Comparison of ENCODE assay signal across 9 mouse cellular contexts in the genomic region with DNA sequence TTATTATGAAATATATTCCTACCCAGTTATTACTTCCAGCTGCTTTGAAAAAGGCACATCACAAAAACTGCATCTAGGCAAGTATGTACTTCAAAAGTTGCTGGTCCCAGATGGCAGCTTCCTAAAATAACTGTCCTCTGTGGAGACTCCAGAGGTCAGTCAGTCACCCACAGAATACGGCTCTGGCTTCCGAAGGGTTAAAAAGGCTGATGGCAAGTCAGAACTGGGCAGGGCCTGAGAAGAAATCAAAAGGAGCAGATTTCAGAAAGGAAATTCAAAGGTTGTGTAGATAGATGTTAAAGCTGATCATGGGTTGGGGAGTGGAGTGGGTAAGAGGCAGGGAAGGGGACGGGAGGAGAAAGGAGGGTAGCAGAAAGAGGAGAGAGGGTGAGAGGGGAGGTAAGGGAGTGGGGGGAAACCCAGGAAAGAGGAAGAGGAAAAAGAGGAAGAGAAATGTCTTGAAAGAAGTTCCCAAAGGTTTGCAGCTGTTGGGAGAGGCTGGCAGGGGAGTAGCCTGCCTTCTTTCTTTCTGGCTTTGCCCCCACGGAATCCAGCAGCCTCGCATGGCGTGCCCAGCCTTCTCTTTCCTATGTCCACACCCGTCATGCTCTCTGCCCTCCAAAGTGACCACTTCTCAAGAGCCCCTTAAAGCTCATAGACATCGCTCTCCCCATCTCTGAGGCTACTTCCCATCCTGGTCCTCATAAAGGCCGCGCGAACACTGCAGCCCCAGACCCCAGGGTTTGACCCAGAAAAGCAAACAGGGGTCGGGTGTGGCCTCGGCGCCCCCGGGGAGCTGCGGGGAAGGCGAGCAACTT. TPM values are rescaled to one million over a fixed set of nuclear protein-coding genes. Genes with fewer than 3 reads are reported as not detected.
DNase-seq lines count a peak whose midpoint lies in the region; ATAC-seq lines count a peak whose summit lies in the region.
"Had no signal": no experiment of that assay in that cellular context is flagged by ENCODE, and none has a peak within 500 bp of the region (broad histone marks: within the 10 kb centered on the region; RNA-seq: fewer than 3 reads in every experiment).

No protein-coding gene starts in this region.

- H3K4me2 ChIP-seq in heart, embryonic 11.5 days, result peak overlapping the region; percentile 88
- H3K4me2 ChIP-seq in hindbrain, embryonic 11.5 days (replicated peaks; ENCODE audit: low read depth, low read length), result peak overlapping the region; percentile 68
- peak overlapping the region; percentile 83 for H3K4me2 ChIP-seq in midbrain, embryonic 11.5 days

- intact Hi-C loops in heart, postnatal 25 days (cut with DNase I), result loop anchor here (5.0 kb wide), 3 partner anchors 121 to 206 kb away; no protein-coding TSS in a partner anchor

- peaks cover 34% of the 10 kb centered on the region for H3K4me1 ChIP-seq in heart, embryonic 11.5 days (ENCODE audit: control insufficient read depth, insufficient read depth, low read length)
- no peaks in the 10 kb centered on the region for H3K4me1 ChIP-seq in brown adipose tissue, adult 24 weeks (ENCODE audit: control insufficient read depth, insufficient read depth, insufficient read length, low read length)
- 0 out of 2 replicates have a peak, but pooled peaks cover 2% of the 10 kb centered on the region for H3K4me1 ChIP-seq in hindbrain, embryonic 11.5 days (replicated peaks; ENCODE audit: control insufficient read depth, insufficient read depth, low read length)
- H3K4me1 ChIP-seq in midbrain, embryonic 11.5 days (ENCODE audit: control insufficient read depth, insufficient read depth, low read length), result peaks cover 9% of the 10 kb centered on the region

- no peaks in the 10 kb centered on the region for H3K27me3 ChIP-seq in heart, embryonic 11.5 days (ENCODE audit: control insufficient read depth, insufficient read depth, low read length)
- no peaks in the 10 kb centered on the region; the same call in 1 of the 2 replicates for H3K27me3 ChIP-seq in hindbrain, embryonic 11.5 days (ENCODE audit: control insufficient read depth, insufficient read depth, low read length)
- H3K27me3 ChIP-seq in midbrain, embryonic 11.5 days (ENCODE audit: control insufficient read depth, insufficient read depth, low read length), result no peaks in the 10 kb centered on the region; the same call in 1 of the 2 replicates

- H3K9me3 ChIP-seq in heart, embryonic 11.5 days (replicated peaks; ENCODE audit: control insufficient read depth, low read length), result no peaks in the 10 kb centered on the region
- H3K9me3 ChIP-seq in hindbrain, embryonic 11.5 days (ENCODE audit: control insufficient read depth, low read length), result no peaks in the 10 kb centered on the region
- H3K9me3 ChIP-seq in midbrain, embryonic 11.5 days (ENCODE audit: control insufficient read depth, low read length), result no peaks in the 10 kb centered on the region

- H3K27ac ChIP-seq in heart, embryonic 11.5 days (ENCODE audit: low read depth, low read length), result peak overlapping the region; percentile 88
- H3K27ac ChIP-seq in brown adipose tissue, adult 24 weeks (replicated peaks; ENCODE audit: low read depth, low read length), result no peak overlapping the region
- H3K27ac ChIP-seq in hindbrain, embryonic 11.5 days (ENCODE audit: low read depth, low read length), result peak overlapping the region; percentile 59; the same call in 1 of the 2 replicates
- H3K27ac ChIP-seq in midbrain, embryonic 11.5 days (ENCODE audit: low read depth, low read length), result peak overlapping the region; percentile 41; the same call in 1 of the 2 replicates
- H3K27ac ChIP-seq: macrophage had no signal

- no peak for DNase-seq in heart, postnatal 25 days (ENCODE audit: low spot score)
- peak; percentile 27 for DNase-seq in hindbrain, embryonic 11.5 days (ENCODE audit: low spot score)
- peak; percentile 95 for DNase-seq in midbrain, embryonic 11.5 days (ENCODE audit: low spot score, missing footprints)
- DNase-seq in adrenal gland, adult 18-20 months (ENCODE audit: low spot score in 2 of 2), result no peak
- DNase-seq in right cerebral cortex, postnatal 36 days (ENCODE audit: low spot score in 2 of 2), result no peak
- DNase-seq in right cerebral cortex, postnatal 25 days, result no peak

- H3K4me3 ChIP-seq in heart, embryonic 11.5 days (ENCODE audit: low read depth, low read length), result peak overlapping the region; percentile 69
- H3K4me3 ChIP-seq in brown adipose tissue, adult 24 weeks (ENCODE audit: insufficient read depth, low read depth, low read length), result peak overlapping the region; percentile 80
- peak overlapping the region; percentile 63 for H3K4me3 ChIP-seq in hindbrain, embryonic 11.5 days (ENCODE audit: low read depth, low read length)
- H3K4me3 ChIP-seq in midbrain, embryonic 11.5 days (ENCODE audit: low read depth, low read length), result peak overlapping the region; percentile 72

- WGBS in heart, embryonic 11.5 days (ENCODE audit: insufficient replicate concordance), result 4% methylated on average over 17 of the region's 17 CpGs
- WGBS in hindbrain, embryonic 11.5 days, result 6% methylated on average over 17 of the region's 17 CpGs
- WGBS in midbrain, embryonic 11.5 days, result 6% methylated on average over 17 of the region's 17 CpGs

- ATAC-seq in heart, embryonic 11.5 days (replicated peaks; ENCODE audit: insufficient number of reproducible peaks, low FRiP score, low TSS enrichment), result 0 out of 2 replicates have a peak, but pooled peaks have one; percentile 5
- no peak; the same call in none of the 2 replicates for ATAC-seq in hindbrain, embryonic 11.5 days (ENCODE audit: low FRiP score)
- no peak; the same call in 1 of the 2 replicates for ATAC-seq in midbrain, embryonic 11.5 days (ENCODE audit: low FRiP score)

- H3K36me3 ChIP-seq in heart, embryonic 11.5 days (ENCODE audit: control insufficient read depth, insufficient read depth, low read length), result no peaks in the 10 kb centered on the region
- no peaks in the 10 kb centered on the region for H3K36me3 ChIP-seq in hindbrain, embryonic 11.5 days (ENCODE audit: control insufficient read depth, insufficient read depth, low read length)
- no peaks in the 10 kb centered on the region for H3K36me3 ChIP-seq in midbrain, embryonic 11.5 days (ENCODE audit: control insufficient read depth, insufficient read depth, low read length)

- peak overlapping the region; percentile 88 for H3K9ac ChIP-seq in heart, embryonic 11.5 days (ENCODE audit: low read depth, low read length)
- H3K9ac ChIP-seq in hindbrain, embryonic 11.5 days (ENCODE audit: low read depth, low read length), result peak overlapping the region; percentile 66
- H3K9ac ChIP-seq in midbrain, embryonic 11.5 days (ENCODE audit: low read length), result peak overlapping the region; percentile 88

RNA-seq across cellular contexts. Expression of a gene that starts 0.5 kb away (rescaled TPM):
- 64.5 and 85.7 TPM in 2 replicates for polyA plus RNA-seq in heart, embryonic 11.5 days (2014; fragmentation: Nextera tagmentation; extraction: Ambion mirVana)
- total RNA-seq in heart, postnatal 25 days (2021), result 10 to 100 TPM; 53.2 to 55.7 TPM
- polyA plus RNA-seq in brown adipose tissue, adult 24 weeks (2012; ENCODE audit: insufficient read depth, insufficient read length, missing spikeins), result 7.8 and 14.7 TPM in 2 replicates
- polyA plus RNA-seq in hindbrain, embryonic 11.5 days (2014; fragmentation: Nextera tagmentation; extraction: Ambion mirVana), result 45.2 and 60.5 TPM in 2 replicates
- polyA plus RNA-seq in midbrain, embryonic 11.5 days (2014; fragmentation: Nextera tagmentation; extraction: Ambion mirVana), result 44.6 and 49.8 TPM in 2 replicates
- total RNA-seq in adrenal gland, adult 18-20 months (2021), result 10 to 100 TPM; 18.9 to 20.9 TPM

RNA-seq across cellular contexts. Expression of a gene that starts 23.8 kb away (rescaled TPM):
- 59.0 and 66.0 TPM in 2 replicates for polyA plus RNA-seq in heart, embryonic 11.5 days (2014; fragmentation: Nextera tagmentation; extraction: Ambion mirVana)
- 10 to 100 TPM; 54.5 to 56.3 TPM for total RNA-seq in heart, postnatal 25 days (2021)
- polyA plus RNA-seq in brown adipose tissue, adult 24 weeks (2012; ENCODE audit: insufficient read depth, insufficient read length, missing spikeins), result 21.2 and 24.0 TPM in 2 replicates
- polyA plus RNA-seq in hindbrain, embryonic 11.5 days (2014; fragmentation: Nextera tagmentation; extraction: Ambion mirVana), result 52.1 and 56.5 TPM in 2 replicates
- 50.7 and 58.1 TPM in 2 replicates for polyA plus RNA-seq in midbrain, embryonic 11.5 days (2014; fragmentation: Nextera tagmentation; extraction: Ambion mirVana)
- 10 to 100 TPM; 31.1 to 33.8 TPM for total RNA-seq in adrenal gland, adult 18-20 months (2021)

Comparison
In these comparisons a context has a peak if more than half of its experiments do, and no peak if none do; other contexts are left out.
1. DNase-seq: peak in hindbrain, embryonic 11.5 days (single experiment) and midbrain, embryonic 11.5 days (single experiment); none in heart, postnatal 25 days (single experiment), adrenal gland, adult 18-20 months (0 of 2), right cerebral cortex, postnatal 36 days (0 of 2) and right cerebral cortex, postnatal 25 days (single experiment).
2. Peak in every context shown above with its lines, with median percentiles within 50 percentile points of each other: H3K4me2 ChIP-seq, H3K4me3 ChIP-seq and H3K9ac ChIP-seq.